Mouse (Mus musculus) olfactory bulb, adult 2 months (tissue): ENCODE data around the gene Ksr2.

Source experiments
- CTCF ChIP-seq: fragments of 200-500 bp; IDR thresholded peaks from 2 replicates; pipeline ENCODE4 v1.5.1; 2012; ENCODE audit warnings: low read depth, mild to moderate bottlenecking, low read length, moderate library complexity; ENCODE audit not compliant: insufficient read depth
- POLR2A ChIP-seq: fragments of 200-500 bp; IDR thresholded peaks from 2 replicates; pipeline ENCODE4 v1.6.1; 2012; ENCODE audit warnings: mild to moderate bottlenecking, low read depth, low read length, moderate library complexity; ENCODE audit not compliant: insufficient read depth

DNA sequence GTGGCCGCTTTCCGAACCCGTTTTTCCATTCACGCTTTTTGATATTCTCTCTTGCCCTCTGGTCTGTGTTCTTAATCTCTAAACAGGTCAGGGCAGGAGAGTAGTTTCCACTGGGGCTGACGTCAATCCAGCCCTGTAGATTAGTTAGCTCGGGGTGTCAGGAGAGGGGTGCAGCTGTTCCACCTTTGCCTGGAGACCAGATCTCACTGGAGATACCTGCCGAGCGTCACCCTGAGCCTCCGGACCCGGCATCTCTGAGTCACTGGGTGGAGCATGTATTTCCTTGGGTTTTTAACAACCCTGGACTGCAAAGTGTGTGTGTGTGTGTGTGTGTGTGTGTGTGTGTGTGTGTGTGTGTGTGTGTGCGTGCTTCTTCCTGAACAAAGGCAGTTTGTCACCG, 53.3 kb downstream of the Ksr2 start:
- TF ChIP-seq CTCF: no peak
- no peak for TF ChIP-seq POLR2A
